Mouse (Mus musculus): Measurements from ENCODE around the gene Gstk1. TPM values are rescaled to one million over a fixed set of nuclear protein-coding genes. Genes with fewer than 3 reads are reported as not detected.
A peak's percentile ranks its signal among the peaks of the same experiment; 100 is the strongest.

Gene Gstk1
- polyA plus RNA-seq, 1 experiment from 2014 or later: 13.2 TPM

DNA sequence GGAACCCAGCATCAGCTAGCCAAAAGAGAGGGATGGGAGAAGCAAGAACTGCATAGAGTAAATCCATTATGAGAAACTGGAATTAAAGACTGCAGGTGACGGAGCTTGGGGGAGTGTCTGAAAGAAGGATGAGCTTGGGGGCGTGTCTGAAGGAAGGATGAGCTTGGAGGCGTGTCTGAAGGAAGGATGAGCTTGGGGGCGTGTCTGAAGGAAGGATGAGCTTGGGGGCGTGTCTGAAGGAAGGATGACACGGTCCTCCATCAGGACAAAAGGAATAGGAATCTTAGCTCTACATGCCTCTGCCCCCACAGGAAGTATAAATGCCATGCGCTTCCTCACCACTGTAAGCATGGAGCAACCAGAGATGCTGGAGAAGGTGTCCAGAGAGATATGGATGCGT, 1.4 kb downstream of the Gstk1 start:
- Histone ChIP-seq H3K4me1 (peaks cover 6% of the 10 kb centered on the region; the same call in 1 of the 2 replicates), H3K4me2 (0 out of 2 replicates have a peak overlapping the region, but pooled peaks have one; percentile 9), H3K9me3 (replicated peaks) (no peaks in the 10 kb centered on the region), H3K27me3 (peaks cover 8% of the 10 kb centered on the region; the same call in 1 of the 2 replicates), H3K4me3 (no peak overlapping the region), H3K36me3 (ENCODE audit: poor library complexity, severe bottlenecking) (no peaks in the 10 kb centered on the region), H3K9ac (no peak overlapping the region), H3K27ac (no peak overlapping the region)
- 9% methylated on average over 8 of the region's 8 CpGs for WGBS
- ATAC-seq: 0 out of 2 replicates have a peak, but pooled peaks have one; percentile 6

DNA sequence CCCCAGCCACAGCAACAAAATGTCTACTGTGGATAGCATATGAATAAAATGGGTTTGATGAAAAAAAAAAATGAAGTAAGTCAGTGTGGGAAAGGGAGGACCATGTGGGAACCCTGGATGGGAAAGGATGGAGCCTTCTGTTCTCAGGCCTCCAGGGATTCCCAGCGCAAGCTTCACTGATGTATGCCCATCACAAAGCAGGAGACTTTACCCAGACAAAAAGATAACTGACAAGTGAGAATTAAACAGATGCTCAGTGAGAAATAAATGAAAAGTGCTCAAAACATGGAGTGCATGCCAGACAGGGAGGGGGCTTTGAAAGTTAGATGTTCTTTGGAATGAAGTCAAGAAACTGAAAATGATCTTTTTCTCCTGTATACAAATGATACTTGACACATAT, 2.2 kb downstream of the Gstk1 start:
- Histone ChIP-seq H3K4me1 (peaks cover 6% of the 10 kb centered on the region; the same call in 1 of the 2 replicates), H3K4me3 (no peak overlapping the region), H3K9me3 (replicated peaks) (no peaks in the 10 kb centered on the region), H3K27ac (no peak overlapping the region), H3K27me3 (peaks cover 8% of the 10 kb centered on the region; the same call in 1 of the 2 replicates), H3K36me3 (ENCODE audit: poor library complexity, severe bottlenecking) (no peaks in the 10 kb centered on the region), H3K9ac (no peak overlapping the region), H3K4me2 (no peak overlapping the region)
- 74% methylated on average over 1 of the region's 1 CpGs for WGBS
- peak; percentile 48; the same call in 1 of the 2 replicates for ATAC-seq

GRCm38 (mm10) chr6:42251791-42252190, 6.1 kb downstream of the Gstk1 start:
- H3K27me3 ChIP-seq: 0 out of 2 replicates have a peak, but pooled peaks cover 3% of the 10 kb centered on the region
- 90% methylated on average over 4 of the region's 4 CpGs for WGBS
- H3K36me3 ChIP-seq (ENCODE audit: poor library complexity, severe bottlenecking): no peaks in the 10 kb centered on the region
- no peak overlapping the region for H3K4me2 ChIP-seq
- no peaks in the 10 kb centered on the region for H3K9me3 ChIP-seq (replicated peaks)
- H3K9ac ChIP-seq: no peak overlapping the region
- H3K4me3 ChIP-seq: no peak overlapping the region
- H3K27ac ChIP-seq: no peak overlapping the region
- no peak for ATAC-seq
- no peaks in the 10 kb centered on the region for H3K4me1 ChIP-seq

DNA sequence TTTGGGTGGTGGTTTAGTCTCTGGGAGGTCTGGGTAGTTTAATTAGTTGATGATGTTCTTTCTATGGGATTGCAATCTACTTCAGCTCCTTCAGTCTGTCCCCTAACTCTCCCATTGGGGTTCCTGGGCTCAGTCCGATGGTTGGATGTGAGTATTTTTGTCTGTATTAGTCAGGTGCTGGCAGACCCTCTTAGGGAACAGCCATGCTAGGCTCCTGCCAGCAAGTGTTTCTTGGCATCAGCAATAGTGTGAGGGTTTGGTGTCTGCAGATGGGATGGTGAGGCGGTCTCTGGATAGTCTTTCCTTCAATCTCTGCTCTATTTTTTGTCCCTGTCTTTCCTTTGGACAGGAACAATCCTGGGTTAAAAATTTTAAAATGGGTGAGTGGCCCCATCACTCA, 7.4 kb downstream of the Gstk1 start:
- Histone ChIP-seq H3K4me2 (no peak overlapping the region), H3K9ac (no peak overlapping the region), H3K36me3 (ENCODE audit: poor library complexity, severe bottlenecking) (no peaks in the 10 kb centered on the region), H3K9me3 (replicated peaks) (no peaks in the 10 kb centered on the region), H3K27ac (no peak overlapping the region), H3K4me3 (no peak overlapping the region), H3K27me3 (no peaks in the 10 kb centered on the region), H3K4me1 (no peaks in the 10 kb centered on the region)
- WGBS: 78% methylated on average over 2 of the region's 2 CpGs
- ATAC-seq: no peak

- no peak overlapping the region for H3K4me2 ChIP-seq
- ATAC-seq: peak; percentile 58
- H3K27me3 ChIP-seq: no peaks in the 10 kb centered on the region
- H3K36me3 ChIP-seq (ENCODE audit: poor library complexity, severe bottlenecking): no peaks in the 10 kb centered on the region
- no peak overlapping the region for H3K4me3 ChIP-seq
- no peaks in the 10 kb centered on the region for H3K4me1 ChIP-seq
- no peaks in the 10 kb centered on the region for H3K9me3 ChIP-seq (replicated peaks)
- H3K27ac ChIP-seq: no peak overlapping the region
- 19% methylated on average over 11 of the region's 11 CpGs for WGBS
- H3K9ac ChIP-seq: no peak overlapping the region
Observed at GRCm38 (mm10) chr6:42257303-42257863, 11.6 kb downstream of the Gstk1 start.

GRCm38 (mm10) chr6:42260430-42260829, 14.7 kb downstream of the Gstk1 start:
- Histone ChIP-seq H3K27me3 (no peaks in the 10 kb centered on the region), H3K4me3 (no peak overlapping the region), H3K9ac (no peak overlapping the region), H3K36me3 (ENCODE audit: poor library complexity, severe bottlenecking) (no peaks in the 10 kb centered on the region), H3K4me2 (no peak overlapping the region), H3K9me3 (replicated peaks) (no peaks in the 10 kb centered on the region), H3K4me1 (0 out of 2 replicates have a peak, but pooled peaks cover 3% of the 10 kb centered on the region), H3K27ac (no peak overlapping the region)
- no peak for ATAC-seq
- WGBS: 80% methylated on average over 6 of the region's 6 CpGs

DNA sequence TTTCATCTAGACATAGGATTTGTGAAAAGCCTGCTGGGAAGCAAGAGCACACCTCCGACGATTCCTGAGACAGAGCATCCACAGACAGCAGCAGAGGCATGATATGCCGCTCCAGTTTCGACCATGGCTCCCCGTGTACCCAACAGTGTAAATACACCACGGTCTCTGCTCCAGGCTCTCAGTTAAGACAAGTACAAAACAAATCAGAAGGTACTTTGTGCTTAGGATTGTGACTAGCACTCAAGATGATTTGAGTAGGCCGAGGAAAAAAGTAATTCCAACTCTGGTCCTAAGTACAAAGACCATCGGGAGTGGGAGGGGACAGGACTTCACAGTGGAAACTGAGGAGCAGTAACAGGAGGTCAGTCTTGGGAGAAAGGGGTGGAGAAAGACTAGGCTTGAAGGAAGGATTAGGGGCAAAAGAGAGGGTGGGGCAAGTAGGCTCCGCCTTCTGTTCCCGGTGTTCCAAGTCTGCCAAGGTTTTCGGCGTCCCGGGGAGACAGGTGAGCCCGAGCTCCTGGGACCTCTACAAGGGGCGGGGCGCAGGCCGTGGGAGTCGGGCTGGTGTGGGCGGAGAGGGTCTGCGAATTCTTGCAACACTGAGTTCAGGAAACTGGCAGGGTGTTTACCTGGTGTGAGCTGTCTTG, 15.9 kb downstream of the Gstk1 start, which contains the start of gene Tmem139:
TSS of gene Tmem139 (plus strand) at position 447 of the 647 bp plus-strand sequence.
- Histone ChIP-seq H3K4me2 (no peak within 1 kb of the TSS), H3K27ac (no peak within 1 kb of the TSS), H3K9me3 (replicated peaks) (no peaks in the 10 kb centered on the region), H3K4me3 (no peak within 1 kb of the TSS), H3K27me3 (no peaks in the 10 kb centered on the region), H3K9ac (no peak within 1 kb of the TSS), H3K36me3 (ENCODE audit: poor library complexity, severe bottlenecking) (no peaks in the 10 kb centered on the region), H3K4me1 (peaks cover 8% of the 10 kb centered on the region)
- WGBS: 21% methylated on average over 19 of the region's 20 CpGs
- ATAC-seq: no peak

GRCm38 (mm10) chr6:42264626-42265312, 19.0 kb downstream of the Gstk1 start, which contains the start of gene Casp2:
Casp2 (plus strand) TSS chr6:42264985.
- Histone ChIP-seq H3K27me3 (no peaks in the 10 kb centered on the region), H3K4me1 (peaks cover 21% of the 10 kb centered on the region), H3K4me3 (peak within 1 kb of the TSS; percentile 87), H3K4me2 (peak within 1 kb of the TSS; percentile 90), H3K9ac (peak within 1 kb of the TSS; percentile 96), H3K27ac (peak within 1 kb of the TSS; percentile 89), H3K9me3 (replicated peaks) (no peaks in the 10 kb centered on the region), H3K36me3 (ENCODE audit: poor library complexity, severe bottlenecking) (peaks cover 26% of the 10 kb centered on the region)
- peak; percentile 99 for ATAC-seq
- under 1% methylated on average over 50 of the region's 51 CpGs for WGBS

DNA sequence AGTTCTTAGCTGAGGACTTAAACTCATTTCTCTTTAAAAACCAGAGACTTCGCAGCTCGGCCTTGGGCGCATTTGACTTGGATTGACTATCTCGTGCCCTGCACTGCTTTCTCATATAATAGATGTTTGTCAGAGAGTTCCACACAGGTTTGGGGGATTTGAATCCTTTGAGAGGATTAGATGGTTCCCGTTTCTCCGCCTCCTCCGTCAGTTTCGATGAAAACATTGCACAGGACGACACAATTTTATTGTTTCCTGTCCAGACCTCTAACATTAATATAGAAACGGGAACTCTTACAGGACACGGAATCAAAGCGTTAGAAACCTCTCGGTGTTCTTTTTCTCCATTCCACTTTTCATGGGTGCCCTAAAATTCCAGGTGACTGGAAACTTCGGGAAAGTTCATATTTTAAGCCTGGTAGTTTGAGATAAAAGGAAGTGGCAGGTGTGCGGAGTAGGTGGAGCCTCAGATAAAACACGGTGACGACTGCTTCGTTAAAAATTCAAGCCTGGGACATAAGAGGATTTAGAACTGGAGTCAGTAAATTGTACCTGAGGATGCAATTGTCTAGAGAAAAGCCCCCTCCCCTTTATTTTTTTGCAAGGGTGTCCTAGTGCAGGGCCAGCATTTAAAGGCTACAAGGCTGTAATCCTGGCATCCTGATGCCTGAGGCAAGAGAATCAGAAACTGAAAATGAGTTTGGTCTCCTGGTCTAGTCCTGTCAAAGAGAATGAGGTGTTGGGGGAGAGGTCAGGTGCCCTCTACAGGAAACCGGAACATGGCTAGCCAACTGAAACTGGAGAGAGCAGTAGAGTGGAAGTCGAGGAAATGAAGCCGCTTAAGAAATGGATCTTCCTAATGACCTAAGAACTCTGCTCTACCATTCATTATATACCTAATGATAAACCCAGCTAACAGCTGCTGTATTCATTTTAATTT, 19.9 kb downstream of the Gstk1 start:
- Histone ChIP-seq H3K4me3 (peak overlapping the region; percentile 87), H3K9me3 (replicated peaks) (no peaks in the 10 kb centered on the region), H3K36me3 (ENCODE audit: poor library complexity, severe bottlenecking) (peaks cover 34% of the 10 kb centered on the region), H3K27ac (peak overlapping the region; percentile 89), H3K4me1 (peaks cover 25% of the 10 kb centered on the region), H3K9ac (peak overlapping the region; percentile 96), H3K4me2 (peak overlapping the region; percentile 90), H3K27me3 (no peaks in the 10 kb centered on the region)
- ATAC-seq: no peak
- WGBS: under 1% methylated on average over 21 of the region's 21 CpGs

GRCm38 (mm10) chr6:42270817-42271216, 25.1 kb downstream of the Gstk1 start:
- no peaks in the 10 kb centered on the region for H3K9me3 ChIP-seq (replicated peaks)
- no peak overlapping the region for H3K27ac ChIP-seq
- no peak overlapping the region for H3K4me3 ChIP-seq
- peaks cover 23% of the 10 kb centered on the region for H3K4me1 ChIP-seq
- H3K36me3 ChIP-seq (ENCODE audit: poor library complexity, severe bottlenecking): peaks cover 76% of the 10 kb centered on the region
- ATAC-seq: no peak
- no peak overlapping the region for H3K4me2 ChIP-seq
- no peaks in the 10 kb centered on the region for H3K27me3 ChIP-seq
- H3K9ac ChIP-seq: no peak overlapping the region

GRCm38 (mm10) chr6:42276151-42276550, 30.4 kb downstream of the Gstk1 start:
- peaks cover 88% of the 10 kb centered on the region for H3K36me3 ChIP-seq (ENCODE audit: poor library complexity, severe bottlenecking)
- no peak overlapping the region for H3K4me3 ChIP-seq
- H3K9ac ChIP-seq: no peak overlapping the region
- peaks cover 6% of the 10 kb centered on the region; the same call in 1 of the 2 replicates for H3K4me1 ChIP-seq
- H3K4me2 ChIP-seq: no peak overlapping the region
- WGBS: 38% methylated on average over 2 of the region's 2 CpGs
- no peak overlapping the region for H3K27ac ChIP-seq
- H3K9me3 ChIP-seq (replicated peaks): no peaks in the 10 kb centered on the region
- ATAC-seq: no peak
- H3K27me3 ChIP-seq: no peaks in the 10 kb centered on the region

Measured in forebrain, embryonic 13.5 days (tissue).